ENCODE assay signal across 9 mouse cellular contexts in genomic region chr2:79456575-79457349, GRCm38 (mm10). TPM values are rescaled to one million over a fixed set of nuclear protein-coding genes. Genes with fewer than 3 reads are reported as not detected.
DNase-seq lines count a peak whose midpoint lies in the region; ATAC-seq and TF ChIP-seq lines count a peak whose summit lies in the region.
"Had no signal": no experiment of that assay in that cellular context is flagged by ENCODE, and none has a peak within 500 bp of the region (broad histone marks: within the 10 kb centered on the region; RNA-seq: fewer than 3 reads in every experiment).

Gene Neurod1 (minus strand): TSS chr2:79456751.
Gene Cerkl (minus strand): TSS chr2:79456785.

- no peak within 1 kb of the TSS for H3K9ac ChIP-seq in heart, embryonic 16.5 days (ENCODE audit: low read length)
- peak within 1 kb of the TSS; percentile 7 for H3K9ac ChIP-seq in hindbrain, embryonic 11.5 days (ENCODE audit: low read depth, low read length)
- H3K9ac ChIP-seq in limb, embryonic 14.5 days (ENCODE audit: low read depth, low read length, severe bottlenecking): no peak within 1 kb of the TSS

- H3K36me3 ChIP-seq in heart, embryonic 16.5 days (ENCODE audit: control insufficient read depth, insufficient read depth): no peaks in the 10 kb centered on the region
- no peaks in the 10 kb centered on the region for H3K36me3 ChIP-seq in hindbrain, embryonic 11.5 days (ENCODE audit: control insufficient read depth, insufficient read depth, low read length)
- no peaks in the 10 kb centered on the region for H3K36me3 ChIP-seq in limb, embryonic 14.5 days (ENCODE audit: control insufficient read depth, insufficient read depth, low read length)

- H3K4me1 ChIP-seq in heart, embryonic 16.5 days (ENCODE audit: control insufficient read depth, insufficient read depth, low read length): peaks cover 2% of the 10 kb centered on the region; the same call in 1 of the 2 replicates
- H3K4me1 ChIP-seq in hindbrain, embryonic 11.5 days (replicated peaks; ENCODE audit: control insufficient read depth, insufficient read depth, low read length): peaks cover 12% of the 10 kb centered on the region
- H3K4me1 ChIP-seq in limb, embryonic 14.5 days (ENCODE audit: control insufficient read depth, insufficient read depth, low read length): peaks cover 2% of the 10 kb centered on the region; the same call in 1 of the 2 replicates

- intact Hi-C loops in heart, postnatal 25 days (cut with DNase I): no loop called here

- no peak for TF ChIP-seq POLR2A in limb, embryonic 14.5 days (IDR thresholded peaks at IDR 0.05; ENCODE audit: borderline replicate concordance, extremely low read depth, insufficient read depth, insufficient read length)

- no peak within 1 kb of the TSS for H3K27ac ChIP-seq in heart, embryonic 16.5 days (ENCODE audit: low read length)
- H3K27ac ChIP-seq in hindbrain, embryonic 11.5 days (ENCODE audit: low read depth, low read length): peak within 1 kb of the TSS; percentile 52; the same call in 1 of the 2 replicates
- H3K27ac ChIP-seq in limb, embryonic 14.5 days (replicated peaks; ENCODE audit: low read depth, low read length): no peak within 1 kb of the TSS

- ATAC-seq in heart, embryonic 16.5 days (replicated peaks; ENCODE audit: extremely low read depth, insufficient read depth, low FRiP score): no peak
- peak; percentile 93 for ATAC-seq in hindbrain, embryonic 11.5 days (ENCODE audit: low FRiP score)
- ATAC-seq in limb, embryonic 14.5 days (ENCODE audit: low FRiP score, low read depth): no peak
- ATAC-seq in erythroblast, adult 5-6 weeks (replicated peaks; ENCODE audit: low FRiP score, poor library complexity, severe bottlenecking): no peak

- H3K4me3 ChIP-seq in heart, embryonic 16.5 days (ENCODE audit: low read length): peak within 1 kb of the TSS; percentile 41
- H3K4me3 ChIP-seq in hindbrain, embryonic 11.5 days (ENCODE audit: low read depth, low read length): peak within 1 kb of the TSS; percentile 43
- peak within 1 kb of the TSS; percentile 25 for H3K4me3 ChIP-seq in limb, embryonic 14.5 days (replicated peaks; ENCODE audit: low read length)

- DNase-seq in heart, postnatal 25 days (ENCODE audit: low spot score): no peak
- DNase-seq in cerebellum, postnatal 36 days: peak; percentile 98
- DNase-seq in hindbrain, embryonic 11.5 days (ENCODE audit: low spot score): peak; percentile 89
- DNase-seq in limb, embryonic 14.5 days (ENCODE audit: low spot score): no peak
- peak; percentile 89 for DNase-seq in retina, postnatal 7 days (ENCODE audit: low read depth, low spot score)
- no peak for DNase-seq in MN1 (ENCODE audit: low spot score)

- H3K27me3 ChIP-seq in heart, embryonic 16.5 days (ENCODE audit: control insufficient read depth, insufficient read depth, low read length): peaks cover 71% of the 10 kb centered on the region
- peaks cover 34% of the 10 kb centered on the region for H3K27me3 ChIP-seq in hindbrain, embryonic 11.5 days (ENCODE audit: control insufficient read depth, insufficient read depth, low read length)
- peaks cover 78% of the 10 kb centered on the region for H3K27me3 ChIP-seq in limb, embryonic 14.5 days (ENCODE audit: control insufficient read depth, insufficient read depth, low read length)
- H3K27me3 ChIP-seq: CH12.LX had no signal

- under 1% methylated on average over 41 of the region's 42 CpGs for WGBS in heart, embryonic 16.5 days
- under 1% methylated on average over 42 of the region's 42 CpGs for WGBS in hindbrain, embryonic 11.5 days
- under 1% methylated on average over 39 of the region's 42 CpGs for WGBS in limb, embryonic 14.5 days

- no peaks in the 10 kb centered on the region for H3K9me3 ChIP-seq in heart, embryonic 16.5 days (replicated peaks; ENCODE audit: control insufficient read depth, low read length)
- H3K9me3 ChIP-seq in hindbrain, embryonic 11.5 days (ENCODE audit: control insufficient read depth, low read length): no peaks in the 10 kb centered on the region
- H3K9me3 ChIP-seq in limb, embryonic 14.5 days (ENCODE audit: control insufficient read depth, low read length): no peaks in the 10 kb centered on the region

- H3K4me2 ChIP-seq in heart, embryonic 16.5 days (ENCODE audit: low read depth, low read length): peak within 1 kb of the TSS; percentile 57
- H3K4me2 ChIP-seq in hindbrain, embryonic 11.5 days (replicated peaks; ENCODE audit: low read depth, low read length): peak within 1 kb of the TSS; percentile 44
- peak within 1 kb of the TSS; percentile 46 for H3K4me2 ChIP-seq in limb, embryonic 14.5 days (replicated peaks; ENCODE audit: low read depth, low read length, severe bottlenecking)

RNA-seq across cellular contexts. Expression of gene Neurod1, which starts in this region (rescaled TPM):
- not detected in 2 replicates for polyA plus RNA-seq in heart, embryonic 16.5 days (2015; fragmentation: Nextera tagmentation; extraction: Ambion mirVana)
- not detected for total RNA-seq in heart, postnatal 25 days (2021)
- 31.7 and 32.4 TPM in 2 replicates for polyA plus RNA-seq in hindbrain, embryonic 11.5 days (2014; fragmentation: Nextera tagmentation; extraction: Ambion mirVana)
- 0.24 TPM in 1 of 2 replicates, not detected in the other for polyA plus RNA-seq in limb, embryonic 14.5 days (2012; rRNA removed)
- polyA plus RNA-seq in limb, embryonic 14.5 days (2014; fragmentation: Nextera tagmentation; extraction: Ambion mirVana): not detected in 2 replicates
- total RNA-seq in erythroblast, adult 5-6 weeks (2015; ENCODE audit: low replicate concordance): not detected in 2 replicates
- not detected in 2 replicates for total RNA-seq in erythroblast, adult 5-6 weeks (2017; ENCODE audit: low replicate concordance)
- total RNA-seq: CH12.LX had no signal

RNA-seq across cellular contexts. Expression of gene Cerkl, which starts in this region (rescaled TPM):
- polyA plus RNA-seq in heart, embryonic 16.5 days (2015; fragmentation: Nextera tagmentation; extraction: Ambion mirVana): 0.42 and 1.7 TPM in 2 replicates
- total RNA-seq in heart, postnatal 25 days (2021): 1 to 10 TPM in 1 of 2 experiments, under 1 TPM in 1; 0.70 to 1.5 TPM
- 2.0 and 2.9 TPM in 2 replicates for polyA plus RNA-seq in hindbrain, embryonic 11.5 days (2014; fragmentation: Nextera tagmentation; extraction: Ambion mirVana)
- 0.34 and 0.64 TPM in 2 replicates for polyA plus RNA-seq in limb, embryonic 14.5 days (2012; rRNA removed)
- 1.2 and 1.7 TPM in 2 replicates for polyA plus RNA-seq in limb, embryonic 14.5 days (2014; fragmentation: Nextera tagmentation; extraction: Ambion mirVana)
- total RNA-seq in erythroblast, adult 5-6 weeks (2015; ENCODE audit: low replicate concordance): 10.0 TPM in 1 of 2 replicates, not detected in the other
- 19.4 TPM in 2 replicates for total RNA-seq in erythroblast, adult 5-6 weeks (2017; ENCODE audit: low replicate concordance)

Comparison
In these comparisons a context has a peak if more than half of its experiments do, and no peak if none do; other contexts are left out.
1. RNA of gene Neurod1 (polyA plus RNA-seq): 31.7 to 32.4 TPM in hindbrain, embryonic 11.5 days; 0.24 TPM in limb, embryonic 14.5 days and not detected in heart, embryonic 16.5 days; every median in the first group is over 10 times any median in the second.
2. DNase-seq: peak in cerebellum, postnatal 36 days (2 of 2), hindbrain, embryonic 11.5 days (single experiment) and retina, postnatal 7 days (single experiment); none in heart, postnatal 25 days (single experiment), limb, embryonic 14.5 days (single experiment) and MN1 (single experiment).
3. Peak in every context shown above with its lines, with median percentiles within 50 percentile points of each other: H3K4me2 ChIP-seq and H3K4me3 ChIP-seq.